Mouse (Mus musculus): ENCODE data around the gene Aspm. TPM values are rescaled to one million over a fixed set of nuclear protein-coding genes. Genes with fewer than 3 reads are reported as not detected.
A peak's percentile ranks its signal among the peaks of the same experiment; 100 is the strongest.
"Not testable (repeated sequence)": the region's sequence is repeated elsewhere in the genome, so short reads cannot be mapped to it uniquely, and the experiment has no call there.

Aspm gene
- total RNA-seq (2021) = under 1 TPM; 0.48 to 0.86 TPM
- long read RNA-seq, experiment 1 = 0 reads
- long read RNA-seq, experiment 2 = 0 reads

- DNase-seq (ENCODE audit: low spot score in 2 of 2) = peak; percentile 71 to 72
These were observed at the start of gene Aspm for GRCm38 (mm10) chr1:139454340-139455225. Aspm (plus strand) TSS chr1:139454772.

GRCm38 (mm10) chr1:139405766-139406165, 48.8 kb upstream of the Aspm start:
- no peak for DNase-seq (ENCODE audit: low spot score in 2 of 2)

- DNase-seq (ENCODE audit: low spot score in 2 of 2) = no peak
These were observed 46.9 kb upstream of the Aspm start for GRCm38 (mm10) chr1:139407701-139408100.

GRCm38 (mm10) chr1:139412365-139412764, 42.2 kb upstream of the Aspm start:
- not testable (repeated sequence) for DNase-seq (ENCODE audit: low spot score in 2 of 2)

- no peak for DNase-seq (ENCODE audit: low spot score in 2 of 2)
These were observed 41.1 kb upstream of the Aspm start for GRCm38 (mm10) chr1:139413465-139413864.

GRCm38 (mm10) chr1:139421521-139421874, 33.1 kb upstream of the Aspm start:
- DNase-seq (ENCODE audit: low spot score in 2 of 2) = no peak

- DNase-seq (ENCODE audit: low spot score in 2 of 2) = peak; percentile 85 to 86
These were observed 32.4 kb upstream of the Aspm start, which contains the start of gene Zbtb41 for GRCm38 (mm10) chr1:139421875-139422791. Zbtb41 (plus strand) TSS chr1:139422288.

- DNase-seq (ENCODE audit: low spot score in 2 of 2) = no peak
These were observed 31.6 kb upstream of the Aspm start for GRCm38 (mm10) chr1:139422941-139423340.

GRCm38 (mm10) chr1:139423931-139424330, 30.6 kb upstream of the Aspm start:
- DNase-seq (ENCODE audit: low spot score in 2 of 2) = no peak

GRCm38 (mm10) chr1:139425006-139425405, 29.6 kb upstream of the Aspm start:
- DNase-seq (ENCODE audit: low spot score in 2 of 2) = no peak

- no peak for DNase-seq (ENCODE audit: low spot score in 2 of 2)
These were observed 16.2 kb upstream of the Aspm start for GRCm38 (mm10) chr1:139438373-139438772.

GRCm38 (mm10) chr1:139443103-139443502, 11.5 kb upstream of the Aspm start:
- DNase-seq (ENCODE audit: low spot score in 2 of 2) = not testable (repeated sequence)

GRCm38 (mm10) chr1:139455226-139455869, 776 bp downstream of the Aspm start:
- no peak for DNase-seq (ENCODE audit: low spot score in 2 of 2)

- no peak for DNase-seq (ENCODE audit: low spot score in 2 of 2)
These were observed 6.2 kb downstream of the Aspm start for GRCm38 (mm10) chr1:139460807-139461206.

GRCm38 (mm10) chr1:139465936-139466335, 11.4 kb downstream of the Aspm start:
- no peak for DNase-seq (ENCODE audit: low spot score in 2 of 2)

GRCm38 (mm10) chr1:139478898-139479297, 24.3 kb downstream of the Aspm start:
- DNase-seq (ENCODE audit: low spot score in 2 of 2) = no peak

- no peak for DNase-seq (ENCODE audit: low spot score in 2 of 2)
These were observed 25.7 kb downstream of the Aspm start for GRCm38 (mm10) chr1:139480246-139480645.

GRCm38 (mm10) chr1:139481146-139481545, 26.6 kb downstream of the Aspm start:
- no peak for DNase-seq (ENCODE audit: low spot score in 2 of 2)

GRCm38 (mm10) chr1:139494630-139495029, 40.1 kb downstream of the Aspm start:
- DNase-seq (ENCODE audit: low spot score in 2 of 2) = no peak

- DNase-seq (ENCODE audit: low spot score in 2 of 2) = no peak
These were observed 40.8 kb downstream of the Aspm start for GRCm38 (mm10) chr1:139495408-139495807.

GRCm38 (mm10) chr1:139496212-139496611, 41.6 kb downstream of the Aspm start:
- DNase-seq (ENCODE audit: low spot score in 2 of 2) = no peak
